Mouse (Mus musculus): ENCODE measurements around the gene Vmn1r177. TPM values are rescaled to one million over a fixed set of nuclear protein-coding genes. Genes with fewer than 3 reads are reported as not detected.
"Not testable (repeated sequence)": the region's sequence is repeated elsewhere in the genome, so short reads cannot be mapped to it uniquely, and the experiment has no call there.

The Vmn1r177 gene
- total RNA-seq (2021), result not detected
- long read RNA-seq, experiment 1, result 0 reads
- long read RNA-seq, experiment 2, result 0 reads

DNA sequence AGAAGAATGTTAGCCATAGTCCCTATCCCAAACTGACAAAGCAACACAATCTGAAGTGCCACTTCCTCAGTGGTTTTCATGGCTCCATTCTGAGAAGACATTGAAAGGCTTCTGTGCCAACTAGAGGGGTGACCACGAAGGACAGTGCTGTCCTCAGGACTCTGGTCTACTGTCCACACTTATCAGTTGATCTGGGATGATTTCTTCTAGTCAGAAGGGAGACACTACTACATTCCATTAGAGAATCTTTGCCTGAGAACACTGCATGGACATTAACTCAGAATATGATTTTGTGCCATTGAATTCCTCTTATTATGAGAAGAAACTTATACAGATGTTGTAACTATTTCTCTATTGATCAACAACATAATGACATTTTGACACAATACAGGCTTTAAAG is at the start of gene Vmn1r177:
TSS of gene Vmn1r177 (minus strand) at position 101 of the 400 bp plus-strand sequence.
- not testable (repeated sequence) for H3K27ac ChIP-seq; DNase-seq (ENCODE audit: low spot score in 2 of 2); H3K4me3 ChIP-seq

DNA sequence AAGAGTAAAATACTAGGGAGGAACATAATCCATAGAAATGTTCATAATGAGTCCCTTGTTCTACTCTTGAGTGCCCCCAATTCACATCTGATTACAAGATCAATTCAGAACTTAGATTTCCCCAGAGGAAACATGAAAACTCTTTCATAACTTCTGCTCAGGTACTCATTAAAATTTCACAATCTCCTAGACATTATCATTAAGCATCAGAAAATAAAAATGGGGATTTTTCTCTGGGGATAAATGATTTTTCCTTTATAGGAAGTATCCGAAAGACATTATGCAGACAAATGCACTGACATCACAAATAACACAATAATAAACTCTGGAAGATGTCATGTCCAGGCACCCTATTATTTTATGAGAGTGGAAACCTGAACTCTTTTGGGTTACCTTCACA is 25.5 kb upstream of the Vmn1r177 start, which contains the start of gene Vmn1r178:
TSS of gene Vmn1r178 (plus strand) at position 301 of the 400 bp plus-strand sequence.
- Histone ChIP-seq H3K4me3 (no peak within 1 kb of the TSS), H3K27ac (no peak within 1 kb of the TSS)
- no peak for DNase-seq (ENCODE audit: low spot score in 2 of 2)
- no peak for TF ChIP-seq CTCF (conservative IDR thresholded peaks at IDR 0.05)

DNA sequence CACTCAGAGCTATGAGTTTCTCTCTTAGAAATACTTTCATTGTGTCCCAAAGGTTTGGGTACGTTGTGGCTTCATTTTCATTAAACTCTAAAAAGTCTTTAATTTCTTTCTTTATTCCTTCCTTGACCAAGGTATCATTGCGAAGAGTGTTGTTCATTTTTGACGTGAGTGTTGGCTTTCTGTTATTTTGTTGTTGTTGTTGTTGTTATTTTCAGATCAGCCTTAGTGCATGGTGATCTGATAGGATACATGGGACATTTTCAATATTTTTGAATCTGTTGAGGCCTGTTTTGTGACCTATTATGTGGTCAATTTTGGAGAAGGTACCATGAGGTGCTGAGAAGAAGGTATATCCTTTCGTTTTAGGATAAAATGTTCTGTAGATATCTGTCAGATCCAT is 10.7 kb upstream of the Vmn1r177 start:
- not testable (repeated sequence) for DNase-seq (ENCODE audit: low spot score in 2 of 2); H3K27ac ChIP-seq; H3K4me3 ChIP-seq

DNA sequence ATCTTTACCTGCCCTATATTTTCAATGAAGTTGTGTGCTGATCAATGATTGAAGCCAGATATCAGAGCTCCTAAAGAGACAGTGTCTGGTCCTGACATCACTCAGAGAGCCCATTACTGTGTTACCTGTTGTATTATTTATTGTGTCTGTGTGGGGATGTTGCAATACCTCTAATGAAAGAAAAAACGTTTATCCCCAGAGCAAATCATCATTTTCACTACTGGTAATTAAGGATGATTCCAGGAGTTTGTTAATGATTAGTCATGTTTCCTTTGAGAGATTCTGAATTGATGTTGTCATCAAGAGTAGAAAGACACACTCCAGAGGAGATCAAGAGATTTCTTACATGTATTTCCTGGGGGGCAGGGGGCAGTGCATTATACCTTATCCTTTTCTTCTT is 29.0 kb downstream of the Vmn1r177 start, which contains the start of gene Vmn1r176:
TSS of gene Vmn1r176 (minus strand) at position 101 of the 400 bp plus-strand sequence.
- not testable (repeated sequence) for DNase-seq (ENCODE audit: low spot score in 2 of 2); H3K4me3 ChIP-seq

More for the DNA sequence above, 29.0 kb downstream of the Vmn1r177 start, which contains the start of gene Vmn1r176:
- H3K27ac ChIP-seq, result not testable (repeated sequence)

Other genes starting within 250 kb of the Vmn1r177 start
- gene Vmn1r171, start 235.7 kb downstream of the Vmn1r177 start, total RNA-seq (2021), result not detected
- gene Vmn1r172, start 208.1 kb downstream of the Vmn1r177 start, total RNA-seq (2021), result not detected
- gene Vmn1r173, start 165.7 kb downstream of the Vmn1r177 start, total RNA-seq (2021), result not detected
- not detected for gene Vmn1r174, start 114.2 kb downstream of the Vmn1r177 start, total RNA-seq (2021)
- not detected for gene Vmn1r175, start 55.8 kb downstream of the Vmn1r177 start, total RNA-seq (2021)
- not detected for gene Vmn1r176, start 29.1 kb downstream of the Vmn1r177 start, total RNA-seq (2021)
- not detected for gene Vmn1r178, start 25.6 kb upstream of the Vmn1r177 start, total RNA-seq (2021)
- not detected for gene Vmn1r179, start 60.5 kb upstream of the Vmn1r177 start, total RNA-seq (2021)
- gene Vmn1r180, start 84.2 kb upstream of the Vmn1r177 start, total RNA-seq (2021), result not detected
- gene Vmn1r181, start 108.2 kb upstream of the Vmn1r177 start, total RNA-seq (2021), result not detected
- not detected for gene V1rd19, start 135.2 kb upstream of the Vmn1r177 start, total RNA-seq (2021)
- not detected for gene Vmn1r183, start 186.8 kb upstream of the Vmn1r177 start, total RNA-seq (2021)
- 10 to 100 TPM; 44.0 to 45.5 TPM for gene Zfp180, start 215.5 kb upstream of the Vmn1r177 start, total RNA-seq (2021)
- 10 to 100 TPM; 10.4 to 13.9 TPM for gene Zfp112, start 245.9 kb upstream of the Vmn1r177 start, total RNA-seq (2021)

Measured in layer of hippocampus, adult 2 months (tissue).